Mouse (Mus musculus) megakaryocyte, embryonic 14.5 days (primary cell): ENCODE results near the gene Saxo1.

ENCODE experiments used
- FLI1 ChIP-seq: IDR thresholded peaks from 2 replicates; pipeline ENCODE4 v1.6.1; 2012; ENCODE audit warnings: low read length, inconsistent platforms, mixed read lengths
- GATA1 ChIP-seq: IDR thresholded peaks from 3 replicates; pipeline ENCODE4 v1.6.1; 2012; ENCODE audit warnings: mixed read lengths, low read length, inconsistent platforms, borderline replicate concordance

GRCm38 (mm10) chr4:86407200-86407527, 151.0 kb downstream of the Saxo1 start:
- TF ChIP-seq GATA1 = no peak
- no peak for TF ChIP-seq FLI1
